Mouse (Mus musculus): Measurements from ENCODE around the gene Pcbd2.

DNA sequence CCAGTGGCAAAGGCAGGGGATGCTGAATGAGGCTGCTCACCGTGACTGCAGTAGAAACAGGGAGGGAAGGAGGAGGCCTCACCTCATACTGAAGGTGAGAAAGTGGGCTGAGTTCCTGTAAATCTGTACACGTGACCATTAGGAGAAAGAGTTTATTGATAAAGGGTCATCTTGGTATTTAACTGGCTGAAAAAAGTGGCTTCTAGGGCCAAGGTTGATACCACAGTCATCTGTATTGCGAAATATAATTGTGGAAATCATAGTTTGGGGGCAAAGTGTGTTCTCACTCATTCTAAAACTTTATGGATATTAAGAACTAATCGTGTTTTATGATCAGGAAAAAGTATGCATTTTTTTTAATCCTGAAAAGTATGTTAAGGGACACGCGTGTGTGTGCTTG is 87.7 kb downstream of the Pcbd2 start:
- TF ChIP-seq CTCF (IDR thresholded peaks at IDR 0.05; ENCODE audit: borderline replicate concordance, extremely low read depth, insufficient read depth, insufficient read length) (no peak), POLR2A (IDR thresholded peaks at IDR 0.05; ENCODE audit: borderline replicate concordance, extremely low read depth, insufficient read depth, insufficient read length, poor library complexity, severe bottlenecking) (no peak)

Data from brain, embryonic 14.5 days (tissue).